Mouse (Mus musculus): ENCODE measurements around the gene Eme1. TPM values are rescaled to one million over a fixed set of nuclear protein-coding genes. Genes with fewer than 3 reads are reported as not detected.
"Not testable (repeated sequence)": the region's sequence is repeated elsewhere in the genome, so short reads cannot be mapped to it uniquely, and the experiment has no call there.

Gene Eme1
- polyA plus RNA-seq (2016; fragmentation: Nextera tagmentation; extraction: Ambion mirVana) = 61.7 and 64.1 TPM in 2 replicates

- H3K36me3 ChIP-seq = peaks cover 64% of the 10 kb centered on the region
- peaks cover 27% of the 10 kb centered on the region for H3K4me1 ChIP-seq
- peak within 1 kb of the TSS; percentile 97 for H3K27ac ChIP-seq (replicated peaks)
- DNase-seq (ENCODE audit: low spot score) = peak; percentile 87
- H3K9me3 ChIP-seq (replicated peaks) = no peaks in the 10 kb centered on the region
- under 1% methylated on average over 32 of the region's 32 CpGs for WGBS
- H3K27me3 ChIP-seq (ENCODE audit: low read depth, poor library complexity, severe bottlenecking) = no peaks in the 10 kb centered on the region
- peak within 1 kb of the TSS; percentile 83 for H3K4me3 ChIP-seq
Observed at GRCm38 (mm10) chr11:94653663-94654436, at the start of gene Eme1, which contains the start of gene Mrpl27. TSS of gene Eme1 (minus strand) at chr11:94653964. TSS of gene Mrpl27 (plus strand) at chr11:94653767.

GRCm38 (mm10) chr11:94702216-94702610 is 48.4 kb upstream of the Eme1 start:
- H3K27me3 ChIP-seq (ENCODE audit: low read depth, poor library complexity, severe bottlenecking) = no peaks in the 10 kb centered on the region
- no peaks in the 10 kb centered on the region for H3K36me3 ChIP-seq
- H3K4me3 ChIP-seq = no peak overlapping the region
- no peak overlapping the region for H3K27ac ChIP-seq (replicated peaks)
- no peaks in the 10 kb centered on the region for H3K9me3 ChIP-seq (replicated peaks)
- WGBS = 74% methylated on average over 3 of the region's 3 CpGs
- no peak for DNase-seq (ENCODE audit: low spot score)
- peaks cover 21% of the 10 kb centered on the region for H3K4me1 ChIP-seq

- no peaks in the 10 kb centered on the region for H3K9me3 ChIP-seq (replicated peaks)
- H3K36me3 ChIP-seq = no peaks in the 10 kb centered on the region
- H3K27me3 ChIP-seq (ENCODE audit: low read depth, poor library complexity, severe bottlenecking) = no peaks in the 10 kb centered on the region
- 72% methylated on average over 27 of the region's 27 CpGs for WGBS
- H3K27ac ChIP-seq (replicated peaks) = 0 out of 2 replicates have a peak overlapping the region, but pooled peaks have one; percentile 25
- no peak for DNase-seq (ENCODE audit: low spot score)
- H3K4me1 ChIP-seq = peaks cover 21% of the 10 kb centered on the region
- no peak overlapping the region for H3K4me3 ChIP-seq
Observed at GRCm38 (mm10) chr11:94701401-94702215, 47.8 kb upstream of the Eme1 start.

- Histone ChIP-seq H3K9me3 (replicated peaks) (no peaks in the 10 kb centered on the region), H3K36me3 (no peaks in the 10 kb centered on the region), H3K27ac (replicated peaks) (no peak overlapping the region), H3K4me1 (peaks cover 21% of the 10 kb centered on the region), H3K4me3 (no peak overlapping the region), H3K27me3 (ENCODE audit: low read depth, poor library complexity, severe bottlenecking) (no peaks in the 10 kb centered on the region)
- no peak for DNase-seq (ENCODE audit: low spot score)
- WGBS = 98% methylated on average over 3 of the region's 3 CpGs
Observed at GRCm38 (mm10) chr11:94699399-94699798, 45.6 kb upstream of the Eme1 start.

GRCm38 (mm10) chr11:94697703-94698464 is 44.1 kb upstream of the Eme1 start:
- no peak overlapping the region for H3K4me3 ChIP-seq
- H3K27me3 ChIP-seq (ENCODE audit: low read depth, poor library complexity, severe bottlenecking) = no peaks in the 10 kb centered on the region
- 49% methylated on average over 13 of the region's 13 CpGs for WGBS
- DNase-seq (ENCODE audit: low spot score) = no peak
- H3K36me3 ChIP-seq = no peaks in the 10 kb centered on the region
- no peak overlapping the region; the same call in 1 of the 2 replicates for H3K27ac ChIP-seq (replicated peaks)
- peaks cover 17% of the 10 kb centered on the region for H3K4me1 ChIP-seq
- H3K9me3 ChIP-seq (replicated peaks) = no peaks in the 10 kb centered on the region

GRCm38 (mm10) chr11:94697140-94697539 is 43.4 kb upstream of the Eme1 start:
- DNase-seq (ENCODE audit: low spot score) = no peak
- no peak overlapping the region for H3K27ac ChIP-seq (replicated peaks)
- H3K4me3 ChIP-seq = no peak overlapping the region
- H3K36me3 ChIP-seq = no peaks in the 10 kb centered on the region
- H3K27me3 ChIP-seq (ENCODE audit: low read depth, poor library complexity, severe bottlenecking) = no peaks in the 10 kb centered on the region
- 91% methylated on average over 2 of the region's 2 CpGs for WGBS
- H3K9me3 ChIP-seq (replicated peaks) = no peaks in the 10 kb centered on the region
- H3K4me1 ChIP-seq = peaks cover 17% of the 10 kb centered on the region

- Histone ChIP-seq H3K27ac (replicated peaks) (no peak overlapping the region), H3K27me3 (ENCODE audit: low read depth, poor library complexity, severe bottlenecking) (no peaks in the 10 kb centered on the region), H3K4me3 (no peak overlapping the region), H3K36me3 (no peaks in the 10 kb centered on the region), H3K4me1 (peaks cover 7% of the 10 kb centered on the region; the same call in 1 of the 2 replicates), H3K9me3 (replicated peaks) (no peaks in the 10 kb centered on the region)
- 88% methylated on average over 6 of the region's 6 CpGs for WGBS
- no peak for DNase-seq (ENCODE audit: low spot score)
Observed at GRCm38 (mm10) chr11:94695508-94695907, 41.7 kb upstream of the Eme1 start.

- H3K4me1 ChIP-seq; DNase-seq (ENCODE audit: low spot score); H3K27me3 ChIP-seq (ENCODE audit: low read depth, poor library complexity, severe bottlenecking): not testable (repeated sequence)
Observed at GRCm38 (mm10) chr11:94692502-94692901, 38.7 kb upstream of the Eme1 start.

GRCm38 (mm10) chr11:94687178-94687577 is 33.4 kb upstream of the Eme1 start:
- Histone ChIP-seq H3K27ac (replicated peaks) (no peak overlapping the region), H3K4me1 (peaks cover 11% of the 10 kb centered on the region), H3K9me3 (replicated peaks) (no peaks in the 10 kb centered on the region), H3K36me3 (no peaks in the 10 kb centered on the region), H3K4me3 (no peak overlapping the region), H3K27me3 (ENCODE audit: low read depth, poor library complexity, severe bottlenecking) (no peaks in the 10 kb centered on the region)
- 86% methylated on average over 6 of the region's 6 CpGs for WGBS
- no peak for DNase-seq (ENCODE audit: low spot score)

More at GRCm38 (mm10) chr11:94692502-94692901, 38.7 kb upstream of the Eme1 start:
- H3K27ac ChIP-seq (replicated peaks); H3K36me3 ChIP-seq; H3K4me3 ChIP-seq; H3K9me3 ChIP-seq (replicated peaks): not testable (repeated sequence)

- DNase-seq (ENCODE audit: low spot score) = no peak
Observed at GRCm38 (mm10) chr11:94682427-94682826, 28.7 kb upstream of the Eme1 start.

GRCm38 (mm10) chr11:94681640-94682039 is 27.9 kb upstream of the Eme1 start:
- H3K27me3 ChIP-seq (ENCODE audit: low read depth, poor library complexity, severe bottlenecking) = no peaks in the 10 kb centered on the region
- peaks cover 26% of the 10 kb centered on the region for H3K4me1 ChIP-seq
- H3K9me3 ChIP-seq (replicated peaks) = no peaks in the 10 kb centered on the region
- no peak for DNase-seq (ENCODE audit: low spot score)
- H3K27ac ChIP-seq (replicated peaks) = no peak overlapping the region
- H3K4me3 ChIP-seq = no peak overlapping the region
- 87% methylated on average over 4 of the region's 4 CpGs for WGBS
- no peaks in the 10 kb centered on the region for H3K36me3 ChIP-seq

More at GRCm38 (mm10) chr11:94682427-94682826, 28.7 kb upstream of the Eme1 start:
- H3K27ac ChIP-seq (replicated peaks) = no peak overlapping the region
- WGBS = 85% methylated on average over 7 of the region's 7 CpGs
- peaks cover 19% of the 10 kb centered on the region for H3K4me1 ChIP-seq
- no peaks in the 10 kb centered on the region for H3K36me3 ChIP-seq
- H3K9me3 ChIP-seq (replicated peaks) = no peaks in the 10 kb centered on the region
- H3K4me3 ChIP-seq = no peak overlapping the region
- no peaks in the 10 kb centered on the region for H3K27me3 ChIP-seq (ENCODE audit: low read depth, poor library complexity, severe bottlenecking)

- Histone ChIP-seq H3K4me1 (peaks cover 36% of the 10 kb centered on the region), H3K4me3 (no peak overlapping the region), H3K27me3 (ENCODE audit: low read depth, poor library complexity, severe bottlenecking) (no peaks in the 10 kb centered on the region), H3K27ac (replicated peaks) (no peak overlapping the region), H3K9me3 (replicated peaks) (no peaks in the 10 kb centered on the region), H3K36me3 (no peaks in the 10 kb centered on the region)
- no peak for DNase-seq (ENCODE audit: low spot score)
Observed at GRCm38 (mm10) chr11:94680639-94681038, 26.9 kb upstream of the Eme1 start.
